Mouse (Mus musculus) retina, adult 2 months (tissue): Measurements from ENCODE around the gene H2afv.
"Not testable (repeated sequence)": the region's sequence is repeated elsewhere in the genome, so short reads cannot be mapped to it uniquely, and the experiment has no call there.

Experiments used
- DNase-seq: peaks from one replicate; pipeline ENCODE4 v3.0.0-alpha.2; 2012; ENCODE audit warnings: low read depth, low spot score

Gene H2afv

GRCm38 (mm10) chr11:6415551-6416404 is 28.5 kb downstream of the H2afv start:
- DNase-seq: peak; percentile 87

- no peak for DNase-seq
These were observed 29.3 kb downstream of the H2afv start, which contains the start of gene Ppia for GRCm38 (mm10) chr11:6414751-6415550. Ppia (plus strand) TSS chr11:6415443.

GRCm38 (mm10) chr11:6413264-6413663 is 31.0 kb downstream of the H2afv start:
- no peak for DNase-seq

GRCm38 (mm10) chr11:6411684-6412083 is 32.6 kb downstream of the H2afv start:
- DNase-seq: no peak

- not testable (repeated sequence) for DNase-seq
These were observed 33.5 kb downstream of the H2afv start for GRCm38 (mm10) chr11:6410755-6411154.

GRCm38 (mm10) chr11:6410050-6410602 is 34.1 kb downstream of the H2afv start:
- DNase-seq: no peak

- DNase-seq: no peak
These were observed 37.1 kb downstream of the H2afv start for GRCm38 (mm10) chr11:6407162-6407621.

- DNase-seq: no peak
These were observed 37.7 kb downstream of the H2afv start for GRCm38 (mm10) chr11:6406251-6407161.

- no peak for DNase-seq
These were observed 38.6 kb downstream of the H2afv start for GRCm38 (mm10) chr11:6405591-6406081.

GRCm38 (mm10) chr11:6404699-6405566 is 39.3 kb downstream of the H2afv start:
- DNase-seq: no peak

GRCm38 (mm10) chr11:6403830-6404405 is 40.3 kb downstream of the H2afv start:
- DNase-seq: no peak

- DNase-seq: no peak
These were observed 41.4 kb downstream of the H2afv start for GRCm38 (mm10) chr11:6402515-6403510.

- DNase-seq: no peak
These were observed 46.1 kb downstream of the H2afv start for GRCm38 (mm10) chr11:6398141-6398540.

- DNase-seq: no peak
These were observed 48.7 kb downstream of the H2afv start for GRCm38 (mm10) chr11:6395565-6395964.

- no peak for DNase-seq
These were observed 50.4 kb downstream of the H2afv start for GRCm38 (mm10) chr11:6393866-6394265.

- no peak for DNase-seq
These were observed 51.4 kb downstream of the H2afv start for GRCm38 (mm10) chr11:6392857-6393256.

- no peak for DNase-seq
These were observed 52.5 kb downstream of the H2afv start for GRCm38 (mm10) chr11:6391516-6392276.
